Mouse (Mus musculus): ENCODE measurements around the gene Dusp5.
"Not testable (repeated sequence)": the region's sequence is repeated elsewhere in the genome, so short reads cannot be mapped to it uniquely, and the experiment has no call there.

The Dusp5 gene

GRCm38 (mm10) chr19:53578597-53579252 is 49.8 kb downstream of the Dusp5 start:
- DNase-seq, result peak in 1 of 2 experiments; percentile 55

GRCm38 (mm10) chr19:53580271-53580670 is 51.4 kb downstream of the Dusp5 start:
- not testable (repeated sequence) for DNase-seq

- DNase-seq, result not testable (repeated sequence)
These were observed 58.8 kb downstream of the Dusp5 start for GRCm38 (mm10) chr19:53587686-53588085.

GRCm38 (mm10) chr19:53588968-53589367 is 60.1 kb downstream of the Dusp5 start, which contains the start of gene Nutf2-ps1:
Nutf2-ps1 (minus strand) TSS chr19:53589068.
- not testable (repeated sequence) for DNase-seq

Measured in spleen, adult 18-20 months (tissue).